Mouse (Mus musculus): ENCODE measurements around the gene Spink4. TPM values are rescaled to one million over a fixed set of nuclear protein-coding genes. Genes with fewer than 3 reads are reported as not detected.

The Spink4 gene
- polyA plus RNA-seq, 1 experiment: not detected

DNA sequence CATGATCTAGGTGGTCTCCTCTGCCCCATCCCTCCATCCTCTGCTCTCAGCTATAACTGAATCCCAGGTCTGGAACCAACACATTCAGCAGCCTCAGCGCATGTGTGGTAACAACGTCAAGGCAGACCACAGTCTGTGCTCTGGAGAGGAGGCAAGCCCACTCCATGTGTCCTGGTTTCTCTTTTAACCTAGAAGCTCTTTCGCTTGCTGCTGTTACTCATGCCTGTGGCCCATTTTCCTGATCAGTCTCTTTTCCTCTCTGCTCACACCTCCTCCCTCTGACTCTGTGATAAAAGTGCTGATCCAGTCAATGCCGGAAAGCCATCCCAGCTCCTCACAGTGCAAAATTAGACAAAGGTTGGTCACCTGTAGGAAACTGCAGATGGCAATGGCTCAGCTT, 29.9 kb upstream of the Spink4 start:
- Histone ChIP-seq H3K4me3 (ENCODE audit: insufficient read depth, low read depth, low read length) (no peak overlapping the region), H3K27ac (replicated peaks; ENCODE audit: low read depth, low read length) (no peak overlapping the region), H3K4me1 (ENCODE audit: control insufficient read depth, insufficient read depth, insufficient read length, low read length) (no peaks in the 10 kb centered on the region)

DNA sequence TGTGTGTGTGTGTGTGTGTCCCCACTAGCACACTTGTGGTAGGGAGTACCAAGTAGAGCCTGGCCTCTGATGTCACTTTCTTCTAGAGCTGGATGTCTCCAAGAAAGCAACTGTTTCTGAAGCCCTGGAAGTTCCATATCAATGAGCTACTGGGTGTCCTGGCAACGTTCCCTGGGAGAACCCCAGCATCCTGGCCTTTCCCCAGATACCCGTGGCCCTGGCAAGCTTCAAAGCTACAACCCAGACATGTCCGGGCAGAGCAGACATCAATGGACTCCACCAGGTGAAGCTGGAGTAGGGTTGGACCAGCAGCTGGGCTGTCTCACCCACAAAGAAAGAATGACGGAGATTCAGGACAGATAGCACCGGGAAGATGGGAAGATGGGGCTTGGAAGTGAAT, 28.6 kb upstream of the Spink4 start:
- Histone ChIP-seq H3K27ac (replicated peaks; ENCODE audit: low read depth, low read length) (no peak overlapping the region), H3K4me1 (ENCODE audit: control insufficient read depth, insufficient read depth, insufficient read length, low read length) (no peaks in the 10 kb centered on the region), H3K4me3 (ENCODE audit: insufficient read depth, low read depth, low read length) (no peak overlapping the region)

DNA sequence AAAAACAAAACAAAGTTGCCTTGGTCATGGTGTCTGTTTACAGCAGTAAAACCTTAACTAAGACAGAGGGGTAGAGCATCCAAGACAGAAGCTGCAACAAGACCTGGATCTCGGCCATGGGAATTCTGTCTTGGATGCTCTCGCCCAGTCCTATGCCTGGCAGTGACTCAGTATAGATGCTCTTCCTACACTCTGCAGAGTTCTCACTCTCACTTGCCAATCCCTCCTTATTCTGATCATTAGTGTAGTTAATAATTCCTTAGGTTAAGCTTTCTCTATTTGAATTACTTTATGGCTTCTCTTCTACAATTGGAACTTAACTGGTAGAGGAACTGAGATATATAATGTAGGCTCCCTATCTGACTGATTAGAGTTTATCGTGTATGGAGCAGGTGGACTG, 24.7 kb upstream of the Spink4 start:
- Histone ChIP-seq H3K27ac (replicated peaks; ENCODE audit: low read depth, low read length) (no peak overlapping the region), H3K4me3 (ENCODE audit: insufficient read depth, low read depth, low read length) (no peak overlapping the region), H3K4me1 (ENCODE audit: control insufficient read depth, insufficient read depth, insufficient read length, low read length) (no peaks in the 10 kb centered on the region)

- H3K4me1 ChIP-seq (ENCODE audit: control insufficient read depth, insufficient read depth, insufficient read length, low read length): no peaks in the 10 kb centered on the region
- no peak overlapping the region for H3K4me3 ChIP-seq (ENCODE audit: insufficient read depth, low read depth, low read length)
- H3K27ac ChIP-seq (replicated peaks; ENCODE audit: low read depth, low read length): no peak overlapping the region
Observed at GRCm38 (mm10) chr4:40895646-40896045, 24.2 kb upstream of the Spink4 start.

- no peak overlapping the region for H3K4me3 ChIP-seq (ENCODE audit: insufficient read depth, low read depth, low read length)
- no peak overlapping the region for H3K27ac ChIP-seq (replicated peaks; ENCODE audit: low read depth, low read length)
- no peaks in the 10 kb centered on the region for H3K4me1 ChIP-seq (ENCODE audit: control insufficient read depth, insufficient read depth, insufficient read length, low read length)
Observed at GRCm38 (mm10) chr4:40898476-40899044, 21.3 kb upstream of the Spink4 start.

GRCm38 (mm10) chr4:40899264-40899663, 20.6 kb upstream of the Spink4 start:
- Histone ChIP-seq H3K4me1 (ENCODE audit: control insufficient read depth, insufficient read depth, insufficient read length, low read length) (no peaks in the 10 kb centered on the region), H3K27ac (replicated peaks; ENCODE audit: low read depth, low read length) (no peak overlapping the region), H3K4me3 (ENCODE audit: insufficient read depth, low read depth, low read length) (no peak overlapping the region)

DNA sequence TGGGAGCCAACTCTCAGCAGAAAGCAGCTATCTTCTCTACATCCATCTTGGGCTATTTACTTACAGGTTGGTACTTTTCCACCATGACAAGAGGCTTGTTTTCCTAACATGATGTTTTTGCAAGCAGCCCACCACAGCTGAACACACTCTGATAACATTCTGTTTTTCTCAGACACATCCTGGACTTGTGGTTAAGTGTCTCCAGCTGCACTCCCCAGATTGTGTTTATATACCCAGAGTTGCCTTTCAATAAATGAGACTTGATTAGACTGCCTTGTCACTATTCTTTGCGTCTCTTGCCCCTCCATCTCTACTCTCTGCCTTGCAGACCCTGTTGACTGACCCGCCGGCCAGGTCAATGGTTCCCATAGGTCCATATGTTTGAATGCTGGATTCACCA, 19.8 kb upstream of the Spink4 start:
- Histone ChIP-seq H3K4me3 (ENCODE audit: insufficient read depth, low read depth, low read length) (no peak overlapping the region), H3K4me1 (ENCODE audit: control insufficient read depth, insufficient read depth, insufficient read length, low read length) (no peaks in the 10 kb centered on the region)

DNA sequence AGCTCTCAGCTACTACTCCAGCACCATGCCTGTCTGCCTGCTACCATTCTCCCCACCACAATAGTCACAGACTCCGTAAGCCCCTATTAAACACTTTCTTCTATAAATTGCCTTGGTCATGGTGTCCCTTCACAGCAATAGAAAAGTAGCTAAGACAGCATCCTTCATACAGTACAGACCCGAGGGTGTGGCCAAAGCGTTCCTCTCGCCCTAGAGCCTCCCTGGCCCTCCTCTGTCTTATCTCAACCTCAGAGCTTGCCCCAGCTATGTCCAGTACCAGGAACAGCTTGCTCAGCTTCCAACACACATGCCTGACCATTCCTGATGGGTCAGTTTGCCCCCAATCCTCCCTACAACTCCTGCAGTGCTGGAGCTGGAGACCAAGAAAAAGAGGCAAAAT, 19.2 kb upstream of the Spink4 start:
- Histone ChIP-seq H3K27ac (replicated peaks; ENCODE audit: low read depth, low read length) (no peak overlapping the region), H3K4me1 (ENCODE audit: control insufficient read depth, insufficient read depth, insufficient read length, low read length) (no peaks in the 10 kb centered on the region), H3K4me3 (ENCODE audit: insufficient read depth, low read depth, low read length) (no peak overlapping the region)

More for the DNA sequence above, 19.8 kb upstream of the Spink4 start:
- H3K27ac ChIP-seq (replicated peaks; ENCODE audit: low read depth, low read length): no peak overlapping the region

GRCm38 (mm10) chr4:40906298-40906697, 13.6 kb upstream of the Spink4 start:
- no peaks in the 10 kb centered on the region; the same call in 1 of the 2 replicates for H3K4me1 ChIP-seq (ENCODE audit: control insufficient read depth, insufficient read depth, insufficient read length, low read length)
- no peak overlapping the region for H3K27ac ChIP-seq (replicated peaks; ENCODE audit: low read depth, low read length)
- no peak overlapping the region for H3K4me3 ChIP-seq (ENCODE audit: insufficient read depth, low read depth, low read length)

DNA sequence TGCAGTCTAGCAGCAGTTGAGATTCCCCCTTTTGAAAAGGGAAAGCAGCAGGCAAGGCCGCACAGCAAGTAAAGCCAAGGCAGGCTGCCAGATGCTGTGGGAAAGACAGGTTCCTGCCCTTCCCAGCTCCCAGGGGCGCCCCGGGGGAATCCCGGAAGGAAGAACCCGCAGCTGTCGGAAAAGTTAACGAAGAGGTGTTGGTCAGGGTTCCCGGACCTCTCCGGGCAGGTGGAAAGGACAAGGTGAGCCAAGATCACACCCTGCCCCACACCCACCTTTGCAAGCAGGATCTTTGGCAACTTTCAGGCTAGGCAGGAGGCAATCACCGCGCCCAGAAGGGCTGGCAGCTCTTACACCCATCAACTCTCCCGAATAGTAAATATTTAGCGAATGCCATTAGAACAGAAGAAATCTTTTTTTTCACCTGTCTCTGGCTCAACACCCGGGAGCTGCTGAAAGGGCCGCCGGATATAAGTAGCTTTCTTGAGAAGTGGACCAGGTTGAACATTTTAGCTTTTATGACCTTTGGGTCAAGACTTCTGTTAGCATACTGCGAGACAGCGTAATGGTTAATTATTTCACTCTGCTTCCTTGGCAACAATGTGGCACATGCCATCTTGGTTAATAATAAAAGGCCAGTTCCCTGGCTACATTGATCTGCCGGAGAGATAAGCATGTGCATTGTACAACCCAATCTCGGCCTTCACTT, 11.4 kb upstream of the Spink4 start:
- H3K4me3 ChIP-seq (ENCODE audit: insufficient read depth, low read depth, low read length): no peak overlapping the region
- no peak overlapping the region for H3K27ac ChIP-seq (replicated peaks; ENCODE audit: low read depth, low read length)
- H3K4me1 ChIP-seq (ENCODE audit: control insufficient read depth, insufficient read depth, insufficient read length, low read length): no peaks in the 10 kb centered on the region; the same call in 1 of the 2 replicates

DNA sequence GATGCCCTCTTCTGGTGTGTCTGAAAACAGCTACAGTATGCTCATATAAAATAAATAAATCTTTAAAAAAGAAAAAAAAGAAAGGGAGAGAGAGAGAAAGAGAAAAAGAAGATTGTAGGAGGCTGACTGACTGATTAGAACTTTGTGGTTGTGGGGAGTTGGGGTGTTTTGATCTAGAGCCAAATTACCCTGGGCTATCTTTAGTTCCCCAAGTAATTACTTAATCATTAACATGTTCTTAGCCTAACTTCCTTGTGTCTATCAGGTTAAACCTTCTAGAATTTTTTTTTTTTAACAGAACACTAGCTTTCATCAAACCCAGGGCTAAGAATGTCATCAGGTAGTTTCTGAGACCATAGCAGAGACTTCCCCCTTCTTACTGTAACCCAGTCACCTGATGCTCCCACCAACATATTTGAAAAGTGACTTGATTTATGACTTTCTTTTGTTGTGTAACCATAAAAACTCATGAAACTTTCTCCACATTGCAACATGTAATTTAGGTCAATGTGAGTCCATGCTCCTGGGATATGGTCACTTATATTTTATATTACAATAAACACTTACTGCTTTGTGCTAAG, 5.5 kb upstream of the Spink4 start:
- H3K27ac ChIP-seq (replicated peaks; ENCODE audit: low read depth, low read length): no peak overlapping the region
- no peak overlapping the region for H3K4me3 ChIP-seq (ENCODE audit: insufficient read depth, low read depth, low read length)
- H3K4me1 ChIP-seq (ENCODE audit: control insufficient read depth, insufficient read depth, insufficient read length, low read length): peaks cover 7% of the 10 kb centered on the region; the same call in 1 of the 2 replicates

GRCm38 (mm10) chr4:40915947-40916346, 3.9 kb upstream of the Spink4 start:
- no peak overlapping the region for H3K4me3 ChIP-seq (ENCODE audit: insufficient read depth, low read depth, low read length)
- H3K27ac ChIP-seq (replicated peaks; ENCODE audit: low read depth, low read length): no peak overlapping the region
- peaks cover 7% of the 10 kb centered on the region; the same call in 1 of the 2 replicates for H3K4me1 ChIP-seq (ENCODE audit: control insufficient read depth, insufficient read depth, insufficient read length, low read length)

- Histone ChIP-seq H3K4me1 (ENCODE audit: control insufficient read depth, insufficient read depth, insufficient read length, low read length) (peaks cover 7% of the 10 kb centered on the region; the same call in 1 of the 2 replicates), H3K4me3 (ENCODE audit: insufficient read depth, low read depth, low read length) (no peak overlapping the region), H3K27ac (replicated peaks; ENCODE audit: low read depth, low read length) (no peak overlapping the region)
Observed at GRCm38 (mm10) chr4:40916592-40917155, 3.2 kb upstream of the Spink4 start.

DNA sequence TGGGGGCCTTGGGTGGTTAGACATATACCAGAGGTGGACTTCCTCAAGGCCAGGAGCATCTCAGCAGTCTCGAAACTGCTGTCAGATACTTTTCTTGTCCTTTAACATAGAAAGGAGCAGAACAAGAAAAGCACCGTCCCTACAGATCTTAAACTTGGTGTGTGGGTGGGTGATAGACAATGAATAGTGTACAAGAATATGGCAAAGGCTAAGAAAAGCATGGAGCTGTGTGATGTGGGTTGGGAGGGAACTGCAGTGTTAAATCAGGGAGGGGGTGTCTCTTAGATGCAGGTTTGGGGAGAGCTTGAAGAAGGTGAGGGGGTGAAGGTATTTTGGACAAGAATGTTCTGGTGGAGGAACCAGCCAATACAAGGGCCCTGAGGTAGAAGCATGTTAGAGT, 724 bp downstream of the Spink4 start:
- H3K4me3 ChIP-seq (ENCODE audit: insufficient read depth, low read depth, low read length): no peak overlapping the region
- H3K4me1 ChIP-seq (ENCODE audit: control insufficient read depth, insufficient read depth, insufficient read length, low read length): peaks cover 3% of the 10 kb centered on the region; the same call in 1 of the 2 replicates
- H3K27ac ChIP-seq (replicated peaks; ENCODE audit: low read depth, low read length): no peak overlapping the region

DNA sequence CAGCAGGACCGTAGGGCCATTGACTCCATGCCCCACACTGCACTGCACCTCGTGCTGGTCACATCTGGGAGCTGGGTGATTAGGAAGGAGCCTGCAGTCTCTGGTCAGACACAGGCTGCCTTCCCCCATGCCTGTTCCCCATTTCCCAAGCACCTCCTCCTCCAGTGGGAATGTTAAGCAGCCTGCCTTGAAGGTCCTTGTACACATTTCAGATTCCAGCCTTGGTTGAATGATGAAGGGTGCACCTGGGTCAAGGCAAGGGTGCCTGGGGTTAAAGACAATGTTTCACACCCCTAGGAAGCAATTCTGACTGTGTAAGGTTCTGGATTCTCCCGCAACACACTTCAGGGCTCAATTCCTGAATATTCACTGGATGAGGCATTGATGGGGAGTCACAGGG, 1.4 kb downstream of the Spink4 start:
- Histone ChIP-seq H3K27ac (replicated peaks; ENCODE audit: low read depth, low read length) (no peak overlapping the region), H3K4me3 (ENCODE audit: insufficient read depth, low read depth, low read length) (no peak overlapping the region), H3K4me1 (ENCODE audit: control insufficient read depth, insufficient read depth, insufficient read length, low read length) (no peaks in the 10 kb centered on the region)
